Mouse (Mus musculus): ENCODE results near the gene Anln. TPM values are rescaled to one million over a fixed set of nuclear protein-coding genes. Genes with fewer than 3 reads are reported as not detected.
"Not testable (repeated sequence)": the region's sequence is repeated elsewhere in the genome, so short reads cannot be mapped to it uniquely, and the experiment has no call there.

Anln gene
- polyA plus RNA-seq, 1 experiment from 2014 or later: 36.8 TPM

- no peak overlapping the region for H3K4me2 ChIP-seq
- no peak overlapping the region for H3K27ac ChIP-seq
- H3K4me1 ChIP-seq: no peaks in the 10 kb centered on the region; the same call in 1 of the 2 replicates
- no peaks in the 10 kb centered on the region for H3K9me3 ChIP-seq
- no peak overlapping the region for H3K9ac ChIP-seq
- no peak for ATAC-seq (ENCODE audit: low FRiP score)
- 85% methylated on average over 3 of the region's 3 CpGs for WGBS
- H3K36me3 ChIP-seq (replicated peaks): no peaks in the 10 kb centered on the region
- no peak overlapping the region for H3K4me3 ChIP-seq (replicated peaks)
- H3K27me3 ChIP-seq: no peaks in the 10 kb centered on the region
Observed at GRCm38 (mm10) chr9:22419877-22420276, 30.9 kb upstream of the Anln start.

GRCm38 (mm10) chr9:22417547-22417946 is 28.6 kb upstream of the Anln start:
- WGBS: 63% methylated on average over 6 of the region's 6 CpGs
- no peak for ATAC-seq (ENCODE audit: low FRiP score)
- Histone ChIP-seq H3K4me2 (no peak overlapping the region), H3K27me3 (no peaks in the 10 kb centered on the region), H3K36me3 (replicated peaks) (no peaks in the 10 kb centered on the region), H3K4me3 (replicated peaks) (no peak overlapping the region), H3K9ac (no peak overlapping the region), H3K27ac (no peak overlapping the region), H3K4me1 (no peaks in the 10 kb centered on the region; the same call in 1 of the 2 replicates), H3K9me3 (no peaks in the 10 kb centered on the region)

- 84% methylated on average over 3 of the region's 3 CpGs for WGBS
- no peak for ATAC-seq (ENCODE audit: low FRiP score)
- Histone ChIP-seq H3K4me1 (no peaks in the 10 kb centered on the region; the same call in 1 of the 2 replicates), H3K27me3 (no peaks in the 10 kb centered on the region), H3K36me3 (replicated peaks) (no peaks in the 10 kb centered on the region), H3K9me3 (no peaks in the 10 kb centered on the region), H3K27ac (no peak overlapping the region), H3K9ac (no peak overlapping the region), H3K4me3 (replicated peaks) (no peak overlapping the region), H3K4me2 (no peak overlapping the region)
Observed at GRCm38 (mm10) chr9:22416187-22416586, 27.2 kb upstream of the Anln start.

GRCm38 (mm10) chr9:22411002-22411857 is 22.2 kb upstream of the Anln start, which contains the start of gene 9530077C05Rik:
TSS of gene 9530077C05Rik (plus strand) at chr9:22411513.
- peak within 1 kb of the TSS; percentile 58 for H3K4me3 ChIP-seq (replicated peaks)
- H3K4me1 ChIP-seq: no peaks in the 10 kb centered on the region
- no peaks in the 10 kb centered on the region for H3K27me3 ChIP-seq
- H3K27ac ChIP-seq: 0 out of 2 replicates have a peak within 1 kb of the TSS, but pooled peaks have one; percentile 42
- peak within 1 kb of the TSS; percentile 77 for H3K4me2 ChIP-seq
- 2% methylated on average over 43 of the region's 43 CpGs for WGBS
- H3K36me3 ChIP-seq (replicated peaks): no peaks in the 10 kb centered on the region
- H3K9ac ChIP-seq: peak within 1 kb of the TSS; percentile 68
- H3K9me3 ChIP-seq: no peaks in the 10 kb centered on the region
- peak; percentile 99 for ATAC-seq (ENCODE audit: low FRiP score)

GRCm38 (mm10) chr9:22409501-22409900 is 20.5 kb upstream of the Anln start:
- no peak overlapping the region for H3K4me2 ChIP-seq
- H3K27ac ChIP-seq: no peak overlapping the region
- ATAC-seq (ENCODE audit: low FRiP score): no peak
- no peaks in the 10 kb centered on the region for H3K27me3 ChIP-seq
- no peak overlapping the region for H3K9ac ChIP-seq
- H3K36me3 ChIP-seq (replicated peaks): no peaks in the 10 kb centered on the region
- no peaks in the 10 kb centered on the region for H3K9me3 ChIP-seq
- H3K4me3 ChIP-seq (replicated peaks): no peak overlapping the region
- 79% methylated on average over 7 of the region's 7 CpGs for WGBS
- H3K4me1 ChIP-seq: no peaks in the 10 kb centered on the region

GRCm38 (mm10) chr9:22408344-22408743 is 19.4 kb upstream of the Anln start:
- not testable (repeated sequence) for H3K27ac ChIP-seq; H3K27me3 ChIP-seq; H3K36me3 ChIP-seq (replicated peaks); H3K9ac ChIP-seq; ATAC-seq (ENCODE audit: low FRiP score); H3K4me2 ChIP-seq; H3K4me1 ChIP-seq; H3K4me3 ChIP-seq (replicated peaks); H3K9me3 ChIP-seq
- 38% methylated on average over 4 of the region's 4 CpGs for whole genome bisulfite sequencing

- 84% methylated on average over 4 of the region's 4 CpGs for WGBS
- H3K36me3 ChIP-seq (replicated peaks); H3K9me3 ChIP-seq; H3K27me3 ChIP-seq; ATAC-seq (ENCODE audit: low FRiP score); H3K4me1 ChIP-seq; H3K4me3 ChIP-seq (replicated peaks); H3K27ac ChIP-seq; H3K4me2 ChIP-seq; H3K9ac ChIP-seq: not testable (repeated sequence)
Observed at GRCm38 (mm10) chr9:22407633-22408032, 18.6 kb upstream of the Anln start.

GRCm38 (mm10) chr9:22405414-22405813 is 16.4 kb upstream of the Anln start:
- Histone ChIP-seq H3K4me1 (no peaks in the 10 kb centered on the region), H3K9me3 (no peaks in the 10 kb centered on the region), H3K27me3 (no peaks in the 10 kb centered on the region), H3K27ac (no peak overlapping the region), H3K4me2 (no peak overlapping the region), H3K36me3 (replicated peaks) (no peaks in the 10 kb centered on the region), H3K9ac (no peak overlapping the region), H3K4me3 (replicated peaks) (no peak overlapping the region)
- ATAC-seq (ENCODE audit: low FRiP score): no peak
- 82% methylated on average over 3 of the region's 3 CpGs for WGBS

- H3K4me2 ChIP-seq; H3K27ac ChIP-seq; H3K27me3 ChIP-seq; ATAC-seq (ENCODE audit: low FRiP score); H3K9ac ChIP-seq; H3K9me3 ChIP-seq; H3K4me1 ChIP-seq; H3K4me3 ChIP-seq (replicated peaks); H3K36me3 ChIP-seq (replicated peaks): not testable (repeated sequence)
- WGBS: 77% methylated on average over 2 of the region's 2 CpGs
Observed at GRCm38 (mm10) chr9:22403501-22403900, 14.5 kb upstream of the Anln start.

GRCm38 (mm10) chr9:22402976-22403375 is 14.0 kb upstream of the Anln start:
- Histone ChIP-seq H3K9me3 (no peaks in the 10 kb centered on the region), H3K4me1 (no peaks in the 10 kb centered on the region), H3K36me3 (replicated peaks) (no peaks in the 10 kb centered on the region), H3K4me2 (no peak overlapping the region), H3K27me3 (no peaks in the 10 kb centered on the region), H3K4me3 (replicated peaks) (no peak overlapping the region), H3K9ac (no peak overlapping the region), H3K27ac (no peak overlapping the region)
- WGBS: 91% methylated on average over 3 of the region's 3 CpGs
- no peak for ATAC-seq (ENCODE audit: low FRiP score)

- Histone ChIP-seq H3K9ac (no peak overlapping the region), H3K4me3 (replicated peaks) (no peak overlapping the region), H3K27me3 (no peaks in the 10 kb centered on the region), H3K9me3 (no peaks in the 10 kb centered on the region), H3K36me3 (replicated peaks) (no peaks in the 10 kb centered on the region), H3K4me1 (no peaks in the 10 kb centered on the region), H3K27ac (no peak overlapping the region), H3K4me2 (no peak overlapping the region)
- 88% methylated on average over 6 of the region's 6 CpGs for WGBS
- ATAC-seq (ENCODE audit: low FRiP score): no peak
Observed at GRCm38 (mm10) chr9:22402001-22402400, 13.0 kb upstream of the Anln start.

GRCm38 (mm10) chr9:22399021-22399420 is 10.0 kb upstream of the Anln start:
- Histone ChIP-seq H3K36me3 (replicated peaks) (no peaks in the 10 kb centered on the region), H3K9me3 (no peaks in the 10 kb centered on the region), H3K9ac (no peak overlapping the region), H3K4me2 (no peak overlapping the region), H3K4me1 (no peaks in the 10 kb centered on the region), H3K27ac (no peak overlapping the region), H3K27me3 (no peaks in the 10 kb centered on the region), H3K4me3 (replicated peaks) (no peak overlapping the region)
- no peak for ATAC-seq (ENCODE audit: low FRiP score)
- 86% methylated on average over 4 of the region's 4 CpGs for WGBS

- WGBS: 92% methylated on average over 2 of the region's 2 CpGs
- H3K4me3 ChIP-seq (replicated peaks): no peak overlapping the region
- no peaks in the 10 kb centered on the region for H3K27me3 ChIP-seq
- ATAC-seq (ENCODE audit: low FRiP score): no peak
- no peak overlapping the region for H3K4me2 ChIP-seq
- no peak overlapping the region for H3K27ac ChIP-seq
- H3K9ac ChIP-seq: no peak overlapping the region
- H3K4me1 ChIP-seq: no peaks in the 10 kb centered on the region
- H3K36me3 ChIP-seq (replicated peaks): no peaks in the 10 kb centered on the region
- no peaks in the 10 kb centered on the region for H3K9me3 ChIP-seq
Observed at GRCm38 (mm10) chr9:22394725-22395124, 5.7 kb upstream of the Anln start.

Data from forebrain, embryonic 12.5 days (tissue).